Mouse (Mus musculus): ENCODE measurements at regions not wholly inside any gene's neighbourhood (a gene's known extent, or its start where the extent isn't known, plus 50 kb on each side); places are given as distances from the start of the nearest gene placed in this dataset.

- H3K9ac ChIP-seq: no peak overlapping the region
- no peaks in the 10 kb centered on the region for H3K9me3 ChIP-seq (replicated peaks)
- no peak for ATAC-seq (ENCODE audit: insufficient number of reproducible peaks, low FRiP score, low TSS enrichment, low read depth)
- no peaks in the 10 kb centered on the region for H3K36me3 ChIP-seq
- H3K4me3 ChIP-seq (replicated peaks): no peak overlapping the region
- H3K27ac ChIP-seq (replicated peaks): no peak overlapping the region
- no peaks in the 10 kb centered on the region for H3K4me1 ChIP-seq
- no peaks in the 10 kb centered on the region for H3K27me3 ChIP-seq
- H3K4me2 ChIP-seq (replicated peaks): no peak overlapping the region
- WGBS: 78% methylated on average over 6 of the region's 6 CpGs
Measured at GRCm38 (mm10) chr6:17157270-17157669, 92.3 kb downstream of the Tes start.

GRCm38 (mm10) chr6:17169971-17170781, 105.2 kb downstream of the Tes start:
- peak overlapping the region; percentile 27 for H3K4me2 ChIP-seq (replicated peaks)
- peaks cover 26% of the 10 kb centered on the region for H3K4me1 ChIP-seq
- H3K4me3 ChIP-seq (replicated peaks): no peak overlapping the region
- no peaks in the 10 kb centered on the region for H3K27me3 ChIP-seq
- peak overlapping the region; percentile 74 for H3K27ac ChIP-seq (replicated peaks)
- H3K9ac ChIP-seq: no peak overlapping the region
- H3K36me3 ChIP-seq: no peaks in the 10 kb centered on the region
- H3K9me3 ChIP-seq (replicated peaks): no peaks in the 10 kb centered on the region
- peak; percentile 88 for ATAC-seq (ENCODE audit: insufficient number of reproducible peaks, low FRiP score, low TSS enrichment, low read depth)
- WGBS: 29% methylated on average over 18 of the region's 18 CpGs

GRCm38 (mm10) chr6:17170782-17171272, 105.9 kb downstream of the Tes start:
- no peaks in the 10 kb centered on the region for H3K27me3 ChIP-seq
- H3K9ac ChIP-seq: no peak overlapping the region
- no peak overlapping the region for H3K4me3 ChIP-seq (replicated peaks)
- WGBS: 51% methylated on average over 7 of the region's 7 CpGs
- no peak for ATAC-seq (ENCODE audit: insufficient number of reproducible peaks, low FRiP score, low TSS enrichment, low read depth)
- H3K4me1 ChIP-seq: peaks cover 26% of the 10 kb centered on the region
- H3K27ac ChIP-seq (replicated peaks): peak overlapping the region; percentile 74
- peak overlapping the region; percentile 35 for H3K4me2 ChIP-seq (replicated peaks)
- H3K36me3 ChIP-seq: no peaks in the 10 kb centered on the region
- H3K9me3 ChIP-seq (replicated peaks): no peaks in the 10 kb centered on the region

- H3K27me3 ChIP-seq: no peaks in the 10 kb centered on the region
- peak overlapping the region; percentile 35 for H3K4me2 ChIP-seq (replicated peaks)
- no peaks in the 10 kb centered on the region for H3K9me3 ChIP-seq (replicated peaks)
- H3K4me3 ChIP-seq (replicated peaks): 0 out of 2 replicates have a peak overlapping the region, but pooled peaks have one; percentile 6
- ATAC-seq (ENCODE audit: insufficient number of reproducible peaks, low FRiP score, low TSS enrichment, low read depth): no peak
- no peaks in the 10 kb centered on the region for H3K36me3 ChIP-seq
- WGBS: 14% methylated on average over 17 of the region's 17 CpGs
- H3K4me1 ChIP-seq: peaks cover 26% of the 10 kb centered on the region
- H3K27ac ChIP-seq (replicated peaks): peak overlapping the region; percentile 74
- no peak overlapping the region for H3K9ac ChIP-seq
Measured at GRCm38 (mm10) chr6:17171273-17172011, 106.5 kb downstream of the Tes start.

GRCm38 (mm10) chr6:17172050-17172449, 107.1 kb downstream of the Tes start:
- H3K4me2 ChIP-seq (replicated peaks): no peak overlapping the region
- peak overlapping the region; percentile 74; the same call in 1 of the 2 replicates for H3K27ac ChIP-seq (replicated peaks)
- 17% methylated on average over 1 of the region's 1 CpGs for WGBS

GRCm38 (mm10) chr6:17177153-17177552, 103.8 kb upstream of the Cav2 start:
- Histone ChIP-seq H3K4me1 (no peaks in the 10 kb centered on the region), H3K4me3 (replicated peaks) (no peak overlapping the region), H3K36me3 (no peaks in the 10 kb centered on the region), H3K4me2 (replicated peaks) (no peak overlapping the region), H3K27me3 (no peaks in the 10 kb centered on the region), H3K9me3 (replicated peaks) (no peaks in the 10 kb centered on the region), H3K27ac (replicated peaks) (no peak overlapping the region; the same call in 1 of the 2 replicates), H3K9ac (no peak overlapping the region)
- 49% methylated on average over 7 of the region's 7 CpGs for WGBS
- ATAC-seq (ENCODE audit: insufficient number of reproducible peaks, low FRiP score, low TSS enrichment, low read depth): no peak

More at GRCm38 (mm10) chr6:17172050-17172449, 107.1 kb downstream of the Tes start:
- no peak overlapping the region for H3K4me3 ChIP-seq (replicated peaks)
- H3K4me1 ChIP-seq: peaks cover 26% of the 10 kb centered on the region
- H3K9me3 ChIP-seq (replicated peaks): no peaks in the 10 kb centered on the region
- no peaks in the 10 kb centered on the region for H3K36me3 ChIP-seq
- H3K9ac ChIP-seq: no peak overlapping the region
- no peak for ATAC-seq (ENCODE audit: insufficient number of reproducible peaks, low FRiP score, low TSS enrichment, low read depth)
- no peaks in the 10 kb centered on the region for H3K27me3 ChIP-seq

- no peak for ATAC-seq (ENCODE audit: insufficient number of reproducible peaks, low FRiP score, low TSS enrichment, low read depth)
- Histone ChIP-seq H3K36me3 (no peaks in the 10 kb centered on the region), H3K4me3 (replicated peaks) (no peak overlapping the region), H3K27ac (replicated peaks) (no peak overlapping the region), H3K4me2 (replicated peaks) (no peak overlapping the region), H3K4me1 (no peaks in the 10 kb centered on the region), H3K27me3 (no peaks in the 10 kb centered on the region), H3K9ac (no peak overlapping the region), H3K9me3 (replicated peaks) (no peaks in the 10 kb centered on the region)
- 47% methylated on average over 1 of the region's 1 CpGs for WGBS
Measured at GRCm38 (mm10) chr6:17179476-17179875, 101.5 kb upstream of the Cav2 start.

GRCm38 (mm10) chr6:17186604-17187003, 94.4 kb upstream of the Cav2 start:
- Histone ChIP-seq H3K4me1 (no peaks in the 10 kb centered on the region), H3K27me3 (no peaks in the 10 kb centered on the region), H3K9ac (no peak overlapping the region), H3K4me2 (replicated peaks) (no peak overlapping the region), H3K9me3 (replicated peaks) (no peaks in the 10 kb centered on the region), H3K36me3 (no peaks in the 10 kb centered on the region), H3K4me3 (replicated peaks) (no peak overlapping the region), H3K27ac (replicated peaks) (no peak overlapping the region)
- ATAC-seq (ENCODE audit: insufficient number of reproducible peaks, low FRiP score, low TSS enrichment, low read depth): no peak
- 86% methylated on average over 5 of the region's 5 CpGs for WGBS

- Histone ChIP-seq H3K27me3 (no peaks in the 10 kb centered on the region), H3K27ac (replicated peaks) (0 out of 2 replicates have a peak overlapping the region, but pooled peaks have one; percentile 11), H3K9ac (no peak overlapping the region), H3K9me3 (replicated peaks) (no peaks in the 10 kb centered on the region), H3K4me2 (replicated peaks) (no peak overlapping the region), H3K4me1 (no peaks in the 10 kb centered on the region), H3K36me3 (no peaks in the 10 kb centered on the region), H3K4me3 (replicated peaks) (no peak overlapping the region)
- ATAC-seq (ENCODE audit: insufficient number of reproducible peaks, low FRiP score, low TSS enrichment, low read depth): no peak
- 46% methylated on average over 4 of the region's 4 CpGs for WGBS
Measured at GRCm38 (mm10) chr6:17187106-17187505, 93.9 kb upstream of the Cav2 start.

- no peak overlapping the region for H3K4me3 ChIP-seq (replicated peaks)
- WGBS: 50% methylated on average over 4 of the region's 4 CpGs
Measured at GRCm38 (mm10) chr6:17195538-17195937, 85.4 kb upstream of the Cav2 start.

GRCm38 (mm10) chr6:17197728-17198397, 83.1 kb upstream of the Cav2 start:
- no peaks in the 10 kb centered on the region for H3K27me3 ChIP-seq
- H3K4me1 ChIP-seq: no peaks in the 10 kb centered on the region
- no peak for ATAC-seq (ENCODE audit: insufficient number of reproducible peaks, low FRiP score, low TSS enrichment, low read depth)
- no peak overlapping the region for H3K4me3 ChIP-seq (replicated peaks)
- no peaks in the 10 kb centered on the region for H3K36me3 ChIP-seq
- H3K4me2 ChIP-seq (replicated peaks): no peak overlapping the region
- H3K9ac ChIP-seq: no peak overlapping the region
- no peak overlapping the region for H3K27ac ChIP-seq (replicated peaks)
- 73% methylated on average over 18 of the region's 18 CpGs for WGBS
- H3K9me3 ChIP-seq (replicated peaks): no peaks in the 10 kb centered on the region

More at GRCm38 (mm10) chr6:17195538-17195937, 85.4 kb upstream of the Cav2 start:
- Histone ChIP-seq H3K27ac (replicated peaks) (no peak overlapping the region), H3K9me3 (replicated peaks) (no peaks in the 10 kb centered on the region), H3K4me1 (no peaks in the 10 kb centered on the region), H3K36me3 (no peaks in the 10 kb centered on the region), H3K27me3 (no peaks in the 10 kb centered on the region), H3K9ac (no peak overlapping the region), H3K4me2 (replicated peaks) (no peak overlapping the region)
- no peak for ATAC-seq (ENCODE audit: insufficient number of reproducible peaks, low FRiP score, low TSS enrichment, low read depth)

Measured in embryonic facial prominence, embryonic 15.5 days (tissue).